Mouse (Mus musculus) heart, postnatal 4 days (tissue): ENCODE results near the gene Hist1h3e. TPM values are rescaled to one million over a fixed set of nuclear protein-coding genes. Genes with fewer than 3 reads are reported as not detected.
"Not testable (repeated sequence)": the region's sequence is repeated elsewhere in the genome, so short reads cannot be mapped to it uniquely, and the experiment has no call there.

Experiments used
- DNase-seq: peaks from one replicate; pipeline ENCODE4 v3.0.0; 2021
- total RNA-seq, 2 experiments: library from RNA; stranded (reverse); gene quantifications; 2 replicates each; pipeline ENCODE4 v1.2.3; 2021

Hist1h3e gene
- 100 to 1,000 TPM; 299 to 323 TPM for total RNA-seq

DNA sequence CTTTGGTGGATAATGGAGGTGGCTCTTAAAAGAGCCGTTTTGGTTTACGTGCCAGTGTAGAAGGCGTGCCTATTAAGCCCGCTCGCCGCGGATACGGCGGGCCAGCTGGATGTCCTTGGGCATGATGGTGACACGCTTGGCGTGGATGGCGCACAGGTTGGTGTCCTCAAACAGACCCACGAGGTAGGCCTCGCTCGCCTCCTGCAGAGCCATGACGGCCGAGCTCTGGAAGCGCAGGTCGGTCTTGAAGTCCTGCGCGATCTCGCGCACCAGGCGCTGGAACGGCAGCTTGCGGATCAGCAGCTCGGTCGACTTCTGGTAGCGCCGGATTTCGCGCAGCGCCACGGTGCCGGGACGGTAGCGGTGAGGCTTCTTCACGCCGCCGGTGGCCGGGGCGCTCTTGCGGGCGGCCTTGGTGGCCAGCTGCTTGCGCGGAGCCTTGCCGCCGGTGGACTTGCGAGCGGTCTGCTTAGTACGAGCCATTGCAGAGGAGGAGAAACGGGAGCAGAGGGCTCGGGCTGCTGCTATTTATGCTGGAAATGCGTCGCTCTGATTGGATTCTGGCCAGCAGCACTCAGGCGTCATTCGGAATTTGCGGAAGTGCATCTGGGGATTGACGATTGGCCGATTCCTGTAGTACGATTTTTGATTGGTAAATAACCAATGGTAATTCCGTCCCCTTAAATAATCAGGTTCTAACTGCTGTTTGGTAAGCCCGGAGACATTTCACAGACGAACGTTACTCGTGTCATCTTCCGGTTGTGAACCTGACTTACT lies at the start of gene Hist1h3e:
TSS of gene Hist1h3e (minus strand) at position 487 of the 777 bp plus-strand sequence.
- peak; percentile 96 for DNase-seq

DNA sequence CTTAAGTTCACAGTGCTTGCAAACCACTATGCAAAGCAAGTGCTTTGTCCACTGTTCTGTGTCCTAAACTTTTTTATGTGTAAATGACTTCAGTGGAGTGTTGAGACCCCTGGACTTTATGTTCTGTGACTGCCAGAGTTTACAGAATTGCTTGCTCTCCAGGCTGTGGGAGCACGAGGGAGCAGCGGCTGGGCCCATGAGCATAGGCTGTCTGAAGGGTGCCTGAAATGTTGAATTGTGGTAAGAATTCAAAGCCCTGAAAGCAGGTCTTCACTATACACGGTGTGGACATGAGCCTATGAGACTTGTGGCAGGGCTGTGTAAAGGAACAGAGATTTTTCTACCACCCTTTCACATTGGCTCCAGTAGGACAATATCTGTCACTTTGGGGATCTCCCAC lies 49.5 kb upstream of the Hist1h3e start:
- DNase-seq: no peak

DNA sequence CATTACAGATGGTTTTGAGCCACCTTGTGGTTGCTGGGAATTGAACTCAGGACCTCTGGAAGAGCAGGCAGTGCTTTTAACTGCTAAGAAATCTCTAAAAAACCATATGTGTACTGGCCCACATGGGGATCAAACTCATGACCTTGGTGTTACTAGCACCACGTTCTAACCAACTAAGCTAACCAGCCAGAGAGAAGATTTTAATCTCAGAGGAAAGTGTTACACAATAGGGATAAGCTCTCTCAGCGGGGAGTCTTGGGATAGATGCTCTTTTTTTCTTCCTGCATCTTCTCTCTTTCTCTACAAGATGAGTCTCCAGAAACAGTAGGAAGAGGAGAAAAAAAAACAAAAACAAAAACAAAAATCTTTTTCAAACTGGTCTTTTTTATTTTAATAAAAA lies 48.2 kb upstream of the Hist1h3e start:
- no peak for DNase-seq

DNA sequence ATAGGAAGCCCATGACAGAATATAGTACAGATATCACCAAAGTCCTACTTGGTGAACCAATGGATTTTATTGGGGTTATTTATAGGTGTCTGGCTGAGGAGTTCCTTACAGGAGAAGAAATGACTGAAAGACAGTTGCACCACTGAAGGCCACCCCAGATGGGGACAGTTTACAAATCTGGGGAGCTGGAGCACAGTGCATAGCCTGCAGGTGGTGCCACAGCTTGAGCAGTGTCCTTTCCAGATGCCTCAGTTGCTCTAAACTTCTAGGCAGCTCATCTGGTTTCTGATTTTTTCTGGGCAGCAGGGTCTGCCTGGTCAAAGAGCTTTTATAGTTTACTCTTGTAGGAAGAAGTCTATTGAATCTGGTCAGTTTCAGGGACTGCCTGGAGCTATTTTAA lies 47.7 kb upstream of the Hist1h3e start:
- no peak for DNase-seq

DNA sequence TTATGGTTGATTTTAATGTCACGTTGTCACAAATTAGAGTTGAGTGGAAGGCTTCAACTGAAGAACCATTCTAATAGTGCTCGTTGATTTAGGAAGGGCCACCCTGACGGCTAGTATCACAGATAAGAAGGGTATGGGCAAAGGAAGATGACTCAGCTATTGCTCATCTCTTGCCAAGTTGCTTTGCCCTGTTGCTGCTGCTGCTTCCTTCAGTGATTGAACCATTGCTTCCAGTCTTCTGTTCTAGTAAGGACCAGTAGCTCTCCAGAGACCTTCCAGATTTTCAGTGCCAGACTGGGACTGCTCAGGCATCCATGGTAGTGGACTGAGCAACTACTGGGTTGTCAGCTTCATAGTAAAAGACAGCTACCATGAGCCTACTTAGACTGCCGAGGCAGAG lies 47.0 kb upstream of the Hist1h3e start:
- no peak for DNase-seq

DNA sequence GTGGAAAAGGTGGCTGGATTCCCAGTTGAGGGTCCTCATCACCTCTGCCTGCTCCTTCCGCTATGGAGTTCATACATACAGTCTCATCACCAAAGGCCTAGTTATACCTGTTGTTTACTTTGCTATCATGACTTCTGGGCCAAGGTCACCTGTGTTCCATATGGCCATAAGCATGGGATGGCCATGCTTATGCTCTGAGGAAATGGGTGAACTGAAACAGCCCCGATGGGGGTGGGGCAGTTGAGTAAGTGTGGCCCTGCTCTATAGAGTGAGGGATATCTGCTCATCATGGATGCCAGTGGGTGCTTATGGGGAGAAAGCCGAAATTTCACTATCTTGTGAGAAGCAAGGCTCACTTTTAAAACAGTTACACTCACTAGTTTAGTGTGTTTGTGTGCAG lies 42.9 kb upstream of the Hist1h3e start:
- no peak for DNase-seq

DNA sequence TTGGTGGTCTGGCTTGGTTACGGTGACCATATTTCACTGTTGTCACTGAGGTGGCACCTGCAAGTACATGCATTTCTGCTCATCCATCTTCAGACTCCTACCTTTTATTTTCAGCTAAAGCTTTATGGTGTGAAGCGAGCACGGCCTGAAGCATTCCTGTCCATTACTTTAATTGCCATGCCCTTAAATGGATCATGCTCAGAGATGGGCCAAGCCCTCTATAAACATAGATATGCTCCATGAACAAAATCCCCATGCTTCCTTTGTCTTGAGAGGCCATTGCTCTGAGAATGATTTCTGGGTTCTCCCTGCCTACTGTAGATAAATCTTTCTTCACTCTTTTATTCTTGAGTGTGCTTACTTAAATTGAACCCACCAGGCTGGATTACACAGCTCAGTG lies 42.3 kb upstream of the Hist1h3e start:
- no peak for DNase-seq

DNA sequence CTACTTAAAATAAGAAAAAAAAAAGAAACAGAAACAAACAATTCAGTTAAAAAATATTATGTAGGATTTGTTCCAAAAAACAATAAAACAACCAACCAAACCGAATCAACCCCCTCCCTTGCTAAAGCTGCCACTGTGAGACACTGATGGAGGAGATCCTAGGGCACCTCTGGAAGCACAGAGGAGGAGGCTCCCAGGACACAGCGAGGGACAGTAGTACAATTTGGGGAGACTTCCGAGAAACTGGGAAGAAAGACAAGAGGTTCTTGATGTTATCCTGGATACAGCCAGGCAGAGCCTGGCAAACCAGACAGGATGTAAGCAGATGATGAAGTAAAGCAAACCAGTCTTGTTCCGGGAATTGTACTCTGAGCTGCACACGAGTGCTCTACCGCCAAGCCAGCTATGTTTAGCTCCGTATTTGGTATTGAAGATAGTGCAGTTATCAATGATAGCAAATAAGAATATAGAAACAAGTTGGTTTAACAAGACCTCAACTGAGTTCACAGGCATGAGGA lies 41.1 kb upstream of the Hist1h3e start:
- DNase-seq: no peak

DNA sequence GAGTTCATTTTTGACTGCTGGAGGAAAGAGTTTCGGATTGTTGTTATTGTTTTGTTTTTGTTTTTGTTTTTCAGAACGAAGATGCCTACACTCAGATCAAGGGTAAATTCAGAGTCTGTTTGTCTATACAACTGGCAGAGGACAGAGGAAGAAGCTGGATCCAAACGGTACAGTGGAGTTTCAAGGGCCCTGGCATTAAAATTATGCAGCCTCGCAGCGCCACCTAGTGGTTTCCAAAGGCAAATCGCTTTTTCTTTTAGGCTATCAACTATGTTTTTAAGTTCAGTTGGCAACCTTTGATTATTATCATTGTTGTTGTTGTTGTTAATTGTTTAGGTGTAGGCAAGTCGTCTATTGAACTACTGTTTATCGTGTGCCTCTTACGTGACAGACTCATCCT lies 35.8 kb upstream of the Hist1h3e start:
- DNase-seq: peak; percentile 87

DNA sequence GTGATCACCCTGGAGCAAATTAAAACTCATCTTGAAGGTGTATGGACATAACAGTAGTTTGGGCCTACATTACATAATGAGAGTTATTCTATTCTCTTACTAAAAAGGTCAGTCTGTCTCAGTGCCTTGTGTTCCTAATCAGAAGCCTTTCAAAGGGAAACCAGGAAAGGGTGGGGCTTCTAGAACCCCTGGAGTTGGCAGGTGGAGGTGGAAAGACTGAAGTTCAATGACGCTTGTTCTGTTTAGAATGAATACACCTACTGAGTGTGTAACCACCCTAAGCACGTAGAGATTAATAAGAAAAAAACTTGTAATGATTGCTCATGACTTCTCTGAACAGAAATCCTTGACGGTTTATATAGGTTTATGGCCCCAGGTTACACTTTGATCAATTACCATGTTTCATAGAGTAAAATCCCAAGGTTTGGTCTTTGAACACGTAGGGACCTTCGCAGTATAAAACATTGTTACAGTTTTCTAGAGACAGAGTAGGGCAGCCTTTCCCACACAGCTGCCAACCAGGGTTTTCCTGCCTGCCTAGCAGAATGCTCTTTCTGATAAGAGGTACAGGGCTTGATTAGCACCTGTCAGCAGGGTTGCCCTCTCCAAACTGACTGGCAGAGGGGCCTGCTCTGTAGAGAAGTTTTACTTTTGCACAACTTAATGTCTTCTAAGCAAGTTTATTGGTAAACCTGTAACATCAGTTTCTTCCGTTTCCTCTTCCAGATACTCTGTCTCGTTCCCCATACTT lies 33.6 kb upstream of the Hist1h3e start:
- no peak for DNase-seq

DNA sequence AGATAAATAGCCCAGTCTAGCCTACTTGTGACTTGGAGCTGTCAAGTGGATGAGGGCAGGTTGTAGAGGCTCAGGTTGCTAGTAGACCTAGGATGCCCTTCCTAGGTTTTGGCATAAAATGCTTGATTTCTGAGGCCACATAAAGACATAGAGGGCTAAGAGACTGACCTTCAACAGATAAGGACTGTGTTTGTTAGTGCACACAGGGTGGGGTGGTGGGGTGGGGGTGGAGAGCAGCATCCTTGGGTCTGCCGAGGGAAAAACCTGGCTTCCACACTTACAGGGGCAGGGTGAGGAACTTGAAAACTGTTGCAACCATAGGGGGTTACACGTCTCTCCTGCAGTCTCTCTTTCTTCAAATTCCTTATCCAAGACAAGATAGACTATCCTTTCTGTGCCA lies 33.0 kb upstream of the Hist1h3e start:
- DNase-seq: no peak

DNA sequence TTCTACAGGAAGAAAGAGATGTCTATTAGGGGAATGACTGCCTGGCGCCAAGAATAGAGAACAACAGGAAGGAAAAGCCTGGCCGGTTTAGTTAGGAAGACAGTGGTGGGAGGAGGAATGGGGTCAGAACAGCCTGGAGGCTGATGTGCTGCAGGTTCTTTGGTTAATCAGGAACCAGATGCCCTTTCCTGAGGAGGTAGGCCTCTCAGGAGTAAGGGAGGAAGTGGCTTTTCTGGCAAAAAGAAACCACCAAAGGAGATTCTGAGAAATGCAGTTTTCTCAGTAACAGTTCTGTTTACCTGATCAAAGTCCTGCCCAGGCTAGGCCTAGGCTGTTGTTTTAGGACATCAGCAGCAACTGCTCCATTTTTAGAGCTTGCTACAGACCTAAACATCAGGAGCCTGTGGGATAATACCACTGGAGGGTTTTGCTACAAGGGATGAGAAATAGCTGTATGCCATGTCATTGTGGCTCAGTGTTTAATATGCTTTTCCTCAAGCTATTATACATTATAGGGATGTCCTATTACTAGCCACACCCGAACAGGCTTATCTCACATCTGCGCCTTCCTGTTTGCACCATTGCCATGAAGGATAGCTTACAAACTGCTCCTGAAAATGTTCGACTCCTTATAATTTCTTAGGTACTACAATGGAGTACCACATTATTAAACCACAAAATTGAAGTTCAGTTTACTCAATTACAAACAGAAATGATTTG lies 31.0 kb upstream of the Hist1h3e start:
- DNase-seq: peak; percentile 6

DNA sequence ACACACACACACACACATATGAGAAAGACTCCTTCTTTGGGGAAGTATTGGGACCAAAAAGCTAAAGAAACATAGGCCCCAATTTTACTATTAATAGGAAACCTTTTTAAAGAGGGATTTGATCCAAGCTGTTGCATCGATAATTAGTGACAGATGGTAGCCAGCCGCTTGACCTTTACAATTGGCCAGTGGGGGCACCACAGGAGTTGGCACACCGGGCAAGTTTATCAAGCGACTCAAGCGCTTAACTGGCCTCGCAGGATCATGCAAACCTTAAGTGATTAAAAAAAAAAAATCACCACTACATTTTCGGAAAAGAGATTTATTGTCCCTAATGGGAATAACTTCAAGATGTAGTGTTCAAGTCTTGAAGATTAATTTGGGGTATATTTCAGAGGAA lies 30.4 kb upstream of the Hist1h3e start:
- DNase-seq: no peak

DNA sequence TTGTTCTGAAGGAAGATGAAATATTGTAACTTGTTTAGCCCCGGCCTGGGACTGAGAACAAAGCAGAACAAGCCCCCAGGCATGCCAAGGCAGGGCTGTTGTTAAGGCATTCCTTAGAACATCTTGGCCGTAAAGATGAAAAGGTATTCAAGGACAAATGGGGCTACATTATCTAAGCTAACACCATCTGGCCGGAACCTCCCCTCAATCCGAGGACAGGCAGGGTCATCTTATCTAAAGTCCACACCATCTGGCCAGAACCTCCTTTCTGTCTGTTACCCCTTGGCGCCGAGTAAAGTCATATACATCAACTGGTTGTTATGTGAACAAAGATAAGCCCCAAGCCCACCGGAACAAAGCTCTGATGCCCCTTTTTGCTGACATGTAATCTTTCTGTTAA lies 29.7 kb upstream of the Hist1h3e start:
- not testable (repeated sequence) for DNase-seq

DNA sequence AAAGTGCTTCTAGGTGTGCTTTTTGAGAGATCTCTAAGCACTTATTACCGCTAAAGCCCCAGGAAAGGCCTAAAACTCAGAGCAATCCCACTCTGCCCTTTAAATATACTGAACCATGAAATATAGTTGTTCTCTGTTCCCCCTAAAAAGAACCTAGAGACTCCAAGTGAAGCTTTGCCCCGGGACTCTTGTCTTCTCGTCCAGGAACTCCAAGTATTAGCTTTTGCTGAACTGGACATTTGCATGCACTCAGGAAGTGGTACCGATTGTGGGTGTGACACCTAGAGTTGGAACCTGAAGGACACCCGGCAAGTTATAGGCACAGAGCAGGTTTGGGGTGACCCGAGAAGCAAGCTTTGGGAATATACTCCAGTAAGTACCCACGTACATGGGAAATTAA lies 29.0 kb upstream of the Hist1h3e start:
- no peak for DNase-seq

DNA sequence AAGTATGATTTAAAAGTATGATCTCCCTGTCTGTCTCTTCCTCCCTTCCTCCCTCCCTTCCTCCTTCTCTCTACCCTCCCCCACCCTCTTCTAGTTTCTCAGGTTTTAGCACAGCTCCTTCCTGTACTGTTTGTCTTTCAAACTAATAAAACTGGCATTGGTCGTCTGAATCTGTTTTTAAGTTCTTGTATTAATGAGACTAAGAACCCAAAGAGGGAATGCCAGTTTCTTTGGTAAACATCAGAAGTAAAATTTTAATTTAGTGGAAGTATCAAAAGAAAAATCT lies 24.7 kb upstream of the Hist1h3e start:
- DNase-seq: no peak

DNA sequence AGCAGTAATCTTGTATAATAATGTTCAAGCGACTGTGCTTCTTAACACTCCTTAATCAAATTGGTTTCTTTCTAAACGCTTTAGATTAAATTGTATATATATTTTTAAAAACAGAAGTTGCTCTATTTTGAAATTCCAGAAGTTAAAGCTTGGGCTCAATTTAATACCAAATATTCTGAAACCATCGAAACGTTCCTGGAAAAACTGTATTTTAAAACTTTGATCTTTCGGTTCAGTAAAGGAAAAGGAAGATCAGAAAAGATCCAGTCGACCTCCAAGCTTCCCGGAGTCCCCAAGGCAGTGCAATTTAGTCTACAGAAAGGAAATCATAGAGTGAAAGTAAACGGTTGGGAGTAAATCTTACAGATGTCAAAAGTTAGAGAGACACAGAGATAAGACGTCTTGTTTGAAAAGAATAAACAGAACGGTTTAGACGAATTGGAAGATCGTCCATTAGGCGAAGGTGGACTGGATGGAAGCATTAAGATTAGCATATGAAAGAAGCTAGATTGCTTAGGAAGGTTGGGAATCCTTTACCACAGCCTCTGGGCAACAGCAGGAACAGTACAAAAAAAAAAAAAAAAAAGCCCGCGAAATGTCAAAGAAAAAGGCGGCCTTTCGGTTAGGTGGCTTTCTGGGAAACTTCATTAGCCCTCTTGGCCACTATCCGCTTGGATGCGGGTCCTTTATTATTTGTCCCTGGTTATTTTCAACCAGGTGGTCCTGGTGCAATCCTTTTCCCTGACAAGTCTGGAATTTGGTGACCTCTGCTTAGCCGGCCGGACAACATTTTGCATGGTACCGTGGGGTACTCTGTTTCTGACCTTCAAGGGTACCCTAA lies 24.1 kb upstream of the Hist1h3e start:
- DNase-seq: no peak

DNA sequence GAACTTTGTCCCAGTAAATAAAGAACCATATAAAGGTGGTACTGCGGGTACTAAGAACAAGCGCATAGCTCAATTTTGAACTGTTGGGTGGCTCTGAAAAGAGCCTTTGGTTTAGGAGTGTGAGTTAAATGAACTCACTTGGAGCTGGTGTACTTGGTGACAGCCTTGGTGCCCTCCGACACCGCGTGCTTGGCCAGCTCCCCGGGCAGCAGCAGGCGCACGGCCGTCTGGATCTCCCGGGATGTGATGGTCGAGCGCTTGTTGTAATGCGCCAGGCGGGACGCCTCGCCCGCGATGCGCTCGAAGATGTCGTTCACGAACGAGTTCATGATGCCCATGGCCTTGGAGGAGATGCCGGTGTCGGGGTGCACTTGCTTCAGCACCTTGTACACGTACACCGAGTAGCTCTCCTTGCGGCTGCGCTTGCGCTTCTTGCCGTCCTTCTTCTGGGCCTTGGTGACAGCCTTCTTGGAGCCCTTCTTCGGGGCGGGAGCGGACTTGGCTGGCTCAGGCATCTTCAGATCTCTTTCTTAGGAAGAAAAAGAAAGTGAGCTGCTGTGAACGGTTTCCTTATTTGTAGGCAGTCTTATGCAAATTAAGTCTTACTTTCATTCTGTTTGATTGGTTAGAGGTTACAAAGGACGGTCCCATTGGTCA lies 23.4 kb upstream of the Hist1h3e start:
- peak; percentile 66 for DNase-seq

DNA sequence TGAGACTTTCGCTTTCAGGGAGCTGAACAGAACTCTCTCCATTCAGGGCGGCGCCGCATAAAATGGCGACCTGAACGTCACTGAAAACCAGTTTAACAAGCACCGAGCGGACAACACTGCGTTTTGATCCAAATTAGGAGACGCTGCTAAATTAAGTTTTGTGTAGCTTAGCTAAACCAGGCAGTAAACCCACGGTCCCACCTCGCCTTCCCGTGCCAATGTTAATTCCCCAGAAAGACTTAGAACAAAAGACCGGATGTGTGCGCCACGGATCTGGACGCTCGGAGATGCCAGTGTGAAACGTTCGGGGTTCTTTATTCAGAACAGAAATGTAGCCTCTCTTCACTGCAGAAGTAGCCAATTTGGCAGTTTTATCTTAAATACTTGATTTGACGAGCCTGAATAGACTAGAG lies 22.9 kb upstream of the Hist1h3e start:
- peak; percentile 76 for DNase-seq

DNA sequence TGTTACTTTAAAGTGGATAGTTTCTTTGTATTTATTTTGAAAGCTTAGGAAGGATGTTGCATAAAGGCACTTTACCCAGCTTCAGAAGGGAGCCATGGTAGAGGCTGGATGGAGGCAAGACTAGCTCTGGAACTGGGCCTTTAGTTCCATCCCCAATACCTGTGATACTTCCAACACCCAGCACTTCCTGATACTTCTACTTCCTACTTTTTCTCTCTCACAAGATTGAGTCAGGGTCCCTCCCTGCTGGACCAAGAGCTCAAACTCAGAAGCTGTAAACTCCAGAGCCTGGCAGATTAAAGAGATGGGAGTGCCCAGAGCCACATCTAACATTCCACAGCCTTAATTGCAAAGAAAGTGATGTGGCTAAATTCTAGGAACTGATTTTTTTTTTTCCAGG lies 22.2 kb upstream of the Hist1h3e start:
- no peak for DNase-seq

DNA sequence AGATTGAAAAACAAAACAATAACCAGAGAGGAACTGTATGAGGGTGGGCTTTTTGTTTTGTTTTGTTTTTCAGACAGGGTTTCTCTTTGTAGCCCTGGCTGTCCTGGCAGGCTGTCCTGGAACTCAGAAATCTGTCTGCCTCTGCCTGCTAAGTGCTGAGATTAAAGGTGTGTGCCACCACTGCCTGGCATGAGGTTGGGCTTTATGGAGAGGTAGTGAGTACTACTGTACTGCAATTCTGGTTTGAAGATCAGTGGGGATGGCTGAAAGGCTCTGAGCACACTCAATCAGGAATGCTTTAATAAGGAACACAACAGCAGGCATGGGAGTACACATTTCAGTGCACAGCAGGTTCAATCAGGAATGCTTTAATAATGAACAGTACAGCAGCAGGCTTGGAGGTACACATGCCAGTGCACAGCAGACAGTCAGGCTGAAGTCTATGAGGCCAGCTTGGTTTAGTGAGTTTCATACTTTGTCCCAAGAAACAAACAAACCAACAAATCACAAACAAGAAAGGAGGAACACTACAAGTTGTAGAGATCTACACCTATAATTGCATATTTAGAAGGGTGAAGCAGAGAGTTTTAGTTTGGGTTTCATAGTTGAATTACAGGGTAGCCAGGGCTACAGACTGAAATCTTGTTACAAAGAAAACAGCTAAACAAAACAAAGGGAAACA lies 21.4 kb upstream of the Hist1h3e start:
- no peak for DNase-seq
